In the genomic region with DNA sequence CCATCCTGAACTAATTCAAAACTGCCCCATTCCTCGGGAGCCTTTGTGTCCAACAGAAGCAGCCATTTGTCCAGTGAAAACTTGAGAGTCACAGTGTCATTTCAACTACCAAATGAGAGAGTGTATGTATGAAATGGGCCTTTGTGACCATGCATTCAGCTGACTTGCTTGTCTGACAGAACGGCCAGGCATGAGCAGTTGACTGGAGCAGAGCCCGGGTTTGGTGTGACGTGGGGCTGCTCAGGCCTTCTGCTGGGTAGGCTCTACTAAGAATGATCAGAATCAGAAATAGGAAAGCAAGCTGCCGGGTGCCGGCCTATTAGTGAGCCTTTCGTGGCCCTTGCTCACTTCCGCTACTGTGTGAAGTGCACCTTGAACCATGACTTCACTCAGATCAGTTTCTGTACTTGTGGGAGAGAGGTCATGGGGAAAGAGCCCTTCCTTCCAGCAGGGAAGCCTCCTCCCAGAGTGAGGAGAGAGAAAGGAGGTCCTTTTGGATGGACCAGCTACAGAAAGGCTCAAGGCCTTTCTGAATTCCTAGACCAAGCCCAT, we compare ENCODE assay signal across 22 mouse cellular contexts. TPM values are rescaled to one million over a fixed set of nuclear protein-coding genes. Genes with fewer than 3 reads are reported as not detected.
DNase-seq lines count a peak whose midpoint lies in the region; TF ChIP-seq lines count a peak whose summit lies in the region.
"Had no signal": no experiment of that assay in that cellular context is flagged by ENCODE, and none has a peak within 500 bp of the region (broad histone marks: within the 10 kb centered on the region; RNA-seq: fewer than 3 reads in every experiment).

No protein-coding gene starts in this region.

- no peaks in the 10 kb centered on the region for H3K9me3 ChIP-seq in limb, embryonic 10.5 days (replicated peaks)
- H3K9me3 ChIP-seq: embryonic facial prominence, embryonic 12.5 days; heart, embryonic 15.5 days; hindbrain, embryonic 15.5 days; neural tube, embryonic 15.5 days had no signal

- peak; percentile 54 for DNase-seq in kidney, adult 2 months
- no peak for DNase-seq in kidney, postnatal 14 days
- DNase-seq in left cerebral cortex, adult 2 months (ENCODE audit: extremely low spot score in 1 of 2, low spot score in 2 of 2): no peak
- no peak for DNase-seq in left cerebral cortex, adult 8-10 months (ENCODE audit: low spot score in 2 of 2)
- peak; percentile 52 to 54 for DNase-seq in kidney, postnatal 36 days
- DNase-seq in limb, embryonic 10.5 days (ENCODE audit: low spot score): no peak
- DNase-seq: cerebellum, adult 9-10 months; gastrocnemius, postnatal 25 days; heart, adult 2 months; heart, postnatal 4 days; lung, adult 18-20 months; lung, postnatal 14 days; midbrain, embryonic 14.5 days; right cerebral cortex, postnatal 4 days; thymus, postnatal 14 days had no signal

- H3K27me3 ChIP-seq in kidney, adult 2 months (replicated peaks; ENCODE audit: control insufficient read depth, insufficient read depth, low read length): no peaks in the 10 kb centered on the region
- H3K27me3 ChIP-seq in small intestine, adult 2 months (ENCODE audit: control insufficient read depth, insufficient read depth, low read length): no peaks in the 10 kb centered on the region
- H3K27me3 ChIP-seq in limb, embryonic 10.5 days (ENCODE audit: low read depth, poor library complexity, severe bottlenecking): no peaks in the 10 kb centered on the region
- H3K27me3 ChIP-seq: embryonic facial prominence, embryonic 12.5 days; heart, embryonic 15.5 days; hindbrain, embryonic 15.5 days; neural tube, embryonic 15.5 days had no signal

- intact Hi-C loops in left cerebral cortex, adult 2 months (cut with DNase I): no loop called here

- no peak for TF ChIP-seq POLR2A in kidney, adult 2 months (IDR thresholded peaks at IDR 0.05; ENCODE audit: low read depth, low read length)
- no peak for TF ChIP-seq POLR2A in small intestine, adult 2 months (IDR thresholded peaks at IDR 0.05; ENCODE audit: low read depth, low read length)

- no peak for TF ChIP-seq CTCF in kidney, adult 2 months (conservative IDR thresholded peaks at IDR 0.05; ENCODE audit: insufficient read depth, insufficient read length, low read depth, low read length)
- no peak for TF ChIP-seq CTCF in left cerebral cortex, adult 2 months (IDR thresholded peaks at IDR 0.05)
- TF ChIP-seq CTCF in small intestine, adult 2 months (IDR thresholded peaks at IDR 0.05; ENCODE audit: extremely low read depth, insufficient read length, insufficient replicate concordance, low read depth, low read length): no peak

- H3K27ac ChIP-seq in kidney, adult 2 months (ENCODE audit: insufficient read depth, low read depth, low read length): no peak overlapping the region
- peak overlapping the region; percentile 58 for H3K27ac ChIP-seq in left cerebral cortex, adult 2 months
- peak overlapping the region; percentile 62 for H3K27ac ChIP-seq in small intestine, adult 2 months (ENCODE audit: insufficient read depth, low read depth, low read length)
- H3K27ac ChIP-seq in limb, embryonic 10.5 days: no peak overlapping the region
- H3K27ac ChIP-seq: embryonic facial prominence, embryonic 12.5 days; heart, adult 2 months; heart, embryonic 15.5 days; hindbrain, embryonic 15.5 days; neural tube, embryonic 15.5 days had no signal

- WGBS in kidney, adult 2 months: 61% methylated on average over 8 of the region's 8 CpGs
- 62% methylated on average over 8 of the region's 8 CpGs for WGBS in small intestine, adult 2 months
- WGBS in limb, embryonic 10.5 days: 93% methylated on average over 8 of the region's 8 CpGs

- no peak overlapping the region for H3K4me3 ChIP-seq in kidney, adult 2 months (ENCODE audit: insufficient read depth, low read depth, low read length)
- no peak overlapping the region for H3K4me3 ChIP-seq in left cerebral cortex, adult 2 months
- H3K4me3 ChIP-seq in small intestine, adult 2 months (ENCODE audit: low read depth, low read length): no peak overlapping the region
- no peak overlapping the region for H3K4me3 ChIP-seq in limb, embryonic 10.5 days
- H3K4me3 ChIP-seq: embryonic facial prominence, embryonic 12.5 days; erythroblast, embryonic 14.5 days; heart, adult 2 months; heart, embryonic 15.5 days; hindbrain, embryonic 15.5 days; myocyte; neural tube, embryonic 15.5 days had no signal

- peaks cover 20% of the 10 kb centered on the region for H3K4me1 ChIP-seq in kidney, adult 2 months (ENCODE audit: control insufficient read depth, insufficient read depth, low read length)
- peaks cover 18% of the 10 kb centered on the region for H3K4me1 ChIP-seq in small intestine, adult 2 months (ENCODE audit: control insufficient read depth, insufficient read depth, insufficient read length, low read length)
- peaks cover 17% of the 10 kb centered on the region for H3K4me1 ChIP-seq in limb, embryonic 10.5 days

- H3K36me3 ChIP-seq in kidney, adult 2 months (ENCODE audit: control insufficient read depth, insufficient read depth, low read length): no peaks in the 10 kb centered on the region
- H3K36me3 ChIP-seq in small intestine, adult 2 months (ENCODE audit: control insufficient read depth, insufficient read depth, low read length): no peaks in the 10 kb centered on the region
- H3K36me3 ChIP-seq in limb, embryonic 10.5 days: no peaks in the 10 kb centered on the region
- H3K36me3 ChIP-seq: embryonic facial prominence, embryonic 12.5 days; heart, embryonic 15.5 days; hindbrain, embryonic 15.5 days; neural tube, embryonic 15.5 days had no signal

RNA-seq across cellular contexts. Expression of gene Mapre3, which starts 4.4 kb away (rescaled TPM):
- 44.3 and 45.3 TPM in 2 replicates for polyA plus RNA-seq in kidney, adult 2 months (2012; rRNA removed)
- 100 to 1,000 TPM; 219 to 236 TPM for total RNA-seq in left cerebral cortex, adult 2 months (2021)
- total RNA-seq in left cerebral cortex, adult 8-10 months (2022): 100 to 1,000 TPM; 220 to 238 (median 224) TPM
- polyA plus RNA-seq in small intestine, adult 2 months (2012; rRNA removed): 26.2 and 28.7 TPM in 2 replicates
- 12.2 and 17.0 TPM in 2 replicates for polyA plus RNA-seq in limb, embryonic 10.5 days (2016; fragmentation: Nextera tagmentation; extraction: Ambion mirVana)

RNA-seq across cellular contexts. Expression of gene Tmem214, which starts 49.0 kb away (rescaled TPM):
- polyA plus RNA-seq in kidney, adult 2 months (2012; rRNA removed): 81.3 and 92.5 TPM in 2 replicates
- total RNA-seq in left cerebral cortex, adult 2 months (2021): 10 to 100 TPM; 64.2 to 71.0 TPM
- 10 to 100 TPM; 58.3 to 64.4 (median 62.9) TPM for total RNA-seq in left cerebral cortex, adult 8-10 months (2022)
- polyA plus RNA-seq in small intestine, adult 2 months (2012; rRNA removed): 77.1 and 115 TPM in 2 replicates
- polyA plus RNA-seq in limb, embryonic 10.5 days (2016; fragmentation: Nextera tagmentation; extraction: Ambion mirVana): 68.7 and 82.4 TPM in 2 replicates

Comparison
In these comparisons a context has a peak if more than half of its experiments do, and no peak if none do; other contexts are left out.
1. DNase-seq: peak in kidney, adult 2 months (single experiment) and kidney, postnatal 36 days (2 of 2); none in kidney, postnatal 14 days (single experiment), left cerebral cortex, adult 2 months (0 of 2), left cerebral cortex, adult 8-10 months (0 of 2) and limb, embryonic 10.5 days (single experiment).
2. H3K27ac ChIP-seq: peak in left cerebral cortex, adult 2 months (single experiment) and small intestine, adult 2 months (single experiment); none in kidney, adult 2 months (single experiment) and limb, embryonic 10.5 days (single experiment).